Mouse (Mus musculus): Measurements from ENCODE around the gene Uckl1. TPM values are rescaled to one million over a fixed set of nuclear protein-coding genes. Genes with fewer than 3 reads are reported as not detected.
A peak's percentile ranks its signal among the peaks of the same experiment; 100 is the strongest.

Uckl1 gene
- polyA plus RNA-seq, 1 experiment, result 37.5 TPM

GRCm38 (mm10) chr2:181601751-181602145, 17.1 kb upstream of the Uckl1 start:
- no peaks in the 10 kb centered on the region for H3K36me3 ChIP-seq (ENCODE audit: control insufficient read depth, insufficient read depth, low read length, poor library complexity, severe bottlenecking)
- no peaks in the 10 kb centered on the region for H3K9me3 ChIP-seq (replicated peaks; ENCODE audit: control insufficient read depth, insufficient read depth, low read length, poor library complexity, severe bottlenecking)
- no peaks in the 10 kb centered on the region for H3K4me1 ChIP-seq (ENCODE audit: control insufficient read depth, insufficient read depth, low read length)
- TF ChIP-seq CTCF (IDR thresholded peaks at IDR 0.05; ENCODE audit: low read depth, low read length) (no peak), EP300 (IDR thresholded peaks at IDR 0.05; ENCODE audit: insufficient read depth, low read depth, low read length) (no peak), POLR2A (IDR thresholded peaks at IDR 0.05; ENCODE audit: insufficient read depth, low read length) (no peak)
- peak overlapping the region; percentile 69 for H3K4me3 ChIP-seq (ENCODE audit: low read depth, low read length)
- H3K9ac ChIP-seq (ENCODE audit: low read depth, poor library complexity, severe bottlenecking), result peak overlapping the region; percentile 82
- no peak overlapping the region for H3K27ac ChIP-seq (ENCODE audit: insufficient read depth, low read length)
- H3K27me3 ChIP-seq (ENCODE audit: control insufficient read depth, insufficient read depth, low read length, poor library complexity, severe bottlenecking), result no peaks in the 10 kb centered on the region

GRCm38 (mm10) chr2:181600828-181601750, 16.4 kb upstream of the Uckl1 start:
- peak overlapping the region; percentile 69 for H3K4me3 ChIP-seq (ENCODE audit: low read depth, low read length)
- H3K4me1 ChIP-seq (ENCODE audit: control insufficient read depth, insufficient read depth, low read length), result no peaks in the 10 kb centered on the region
- no peak for TF ChIP-seq CTCF (IDR thresholded peaks at IDR 0.05; ENCODE audit: low read depth, low read length)
- peak; percentile 50; the same call in 1 of the 2 replicates for TF ChIP-seq EP300 (IDR thresholded peaks at IDR 0.05; ENCODE audit: insufficient read depth, low read depth, low read length)
- TF ChIP-seq POLR2A (IDR thresholded peaks at IDR 0.05; ENCODE audit: insufficient read depth, low read length), result peak; percentile 67
- peak overlapping the region; percentile 58 for H3K27ac ChIP-seq (ENCODE audit: insufficient read depth, low read length)
- no peaks in the 10 kb centered on the region for H3K9me3 ChIP-seq (replicated peaks; ENCODE audit: control insufficient read depth, insufficient read depth, low read length, poor library complexity, severe bottlenecking)
- H3K9ac ChIP-seq (ENCODE audit: low read depth, poor library complexity, severe bottlenecking), result peak overlapping the region; percentile 82
- H3K27me3 ChIP-seq (ENCODE audit: control insufficient read depth, insufficient read depth, low read length, poor library complexity, severe bottlenecking), result no peaks in the 10 kb centered on the region
- no peaks in the 10 kb centered on the region for H3K36me3 ChIP-seq (ENCODE audit: control insufficient read depth, insufficient read depth, low read length, poor library complexity, severe bottlenecking)

GRCm38 (mm10) chr2:181600226-181600758, 15.6 kb upstream of the Uckl1 start:
- peak overlapping the region; percentile 58 for H3K27ac ChIP-seq (ENCODE audit: insufficient read depth, low read length)
- peak overlapping the region; percentile 69 for H3K4me3 ChIP-seq (ENCODE audit: low read depth, low read length)
- H3K36me3 ChIP-seq (ENCODE audit: control insufficient read depth, insufficient read depth, low read length, poor library complexity, severe bottlenecking), result no peaks in the 10 kb centered on the region
- H3K9me3 ChIP-seq (replicated peaks; ENCODE audit: control insufficient read depth, insufficient read depth, low read length, poor library complexity, severe bottlenecking), result no peaks in the 10 kb centered on the region
- TF ChIP-seq CTCF (IDR thresholded peaks at IDR 0.05; ENCODE audit: low read depth, low read length) (no peak), POLR2A (IDR thresholded peaks at IDR 0.05; ENCODE audit: insufficient read depth, low read length) (no peak)
- no peaks in the 10 kb centered on the region for H3K27me3 ChIP-seq (ENCODE audit: control insufficient read depth, insufficient read depth, low read length, poor library complexity, severe bottlenecking)
- H3K9ac ChIP-seq (ENCODE audit: low read depth, poor library complexity, severe bottlenecking), result peak overlapping the region; percentile 82
- no peaks in the 10 kb centered on the region for H3K4me1 ChIP-seq (ENCODE audit: control insufficient read depth, insufficient read depth, low read length)

- no peaks in the 10 kb centered on the region for H3K9me3 ChIP-seq (replicated peaks; ENCODE audit: control insufficient read depth, insufficient read depth, low read length, poor library complexity, severe bottlenecking)
- H3K9ac ChIP-seq (ENCODE audit: low read depth, poor library complexity, severe bottlenecking), result peak within 1 kb of the TSS; percentile 93
- H3K4me1 ChIP-seq (ENCODE audit: control insufficient read depth, insufficient read depth, low read length), result no peaks in the 10 kb centered on the region
- H3K4me3 ChIP-seq (ENCODE audit: low read depth, low read length), result peak within 1 kb of the TSS; percentile 79
- no peaks in the 10 kb centered on the region for H3K27me3 ChIP-seq (ENCODE audit: control insufficient read depth, insufficient read depth, low read length, poor library complexity, severe bottlenecking)
- no peaks in the 10 kb centered on the region for H3K36me3 ChIP-seq (ENCODE audit: control insufficient read depth, insufficient read depth, low read length, poor library complexity, severe bottlenecking)
- H3K27ac ChIP-seq (ENCODE audit: insufficient read depth, low read length), result peak within 1 kb of the TSS; percentile 14
- no peak for TF ChIP-seq CTCF (IDR thresholded peaks at IDR 0.05; ENCODE audit: low read depth, low read length)
- TF ChIP-seq EP300 (IDR thresholded peaks at IDR 0.05; ENCODE audit: insufficient read depth, low read depth, low read length), result no peak
- TF ChIP-seq POLR2A (IDR thresholded peaks at IDR 0.05; ENCODE audit: insufficient read depth, low read length), result peak; percentile 27
Measured at GRCm38 (mm10) chr2:181598454-181599351, 14.0 kb upstream of the Uckl1 start, which contains the start of gene Samd10. Gene Samd10 (minus strand): TSS chr2:181599212.

- H3K27ac ChIP-seq (ENCODE audit: insufficient read depth, low read length), result no peak overlapping the region
- TF ChIP-seq EP300 (IDR thresholded peaks at IDR 0.05; ENCODE audit: insufficient read depth, low read depth, low read length) (no peak), CTCF (IDR thresholded peaks at IDR 0.05; ENCODE audit: low read depth, low read length) (no peak), POLR2A (IDR thresholded peaks at IDR 0.05; ENCODE audit: insufficient read depth, low read length) (no peak)
- H3K27me3 ChIP-seq (ENCODE audit: control insufficient read depth, insufficient read depth, low read length, poor library complexity, severe bottlenecking), result no peaks in the 10 kb centered on the region
- no peaks in the 10 kb centered on the region for H3K4me1 ChIP-seq (ENCODE audit: control insufficient read depth, insufficient read depth, low read length)
- H3K9ac ChIP-seq (ENCODE audit: low read depth, poor library complexity, severe bottlenecking), result no peak overlapping the region
- H3K4me3 ChIP-seq (ENCODE audit: low read depth, low read length), result no peak overlapping the region
- no peaks in the 10 kb centered on the region for H3K9me3 ChIP-seq (replicated peaks; ENCODE audit: control insufficient read depth, insufficient read depth, low read length, poor library complexity, severe bottlenecking)
- H3K36me3 ChIP-seq (ENCODE audit: control insufficient read depth, insufficient read depth, low read length, poor library complexity, severe bottlenecking), result no peaks in the 10 kb centered on the region
Measured at GRCm38 (mm10) chr2:181597378-181598061, 12.8 kb upstream of the Uckl1 start.
